Mouse (Mus musculus) C2C12 (cell line): ENCODE measurements around the gene Uvrag. TPM values are rescaled to one million over a fixed set of nuclear protein-coding genes. Genes with fewer than 3 reads are reported as not detected.

Source experiments
- H3K27me3 ChIP-seq: one replicate; pipeline ENCODE4 v1.6.1; 2011; ENCODE audit not compliant: control insufficient read depth, insufficient read depth, insufficient read length
- H3K36me3 ChIP-seq: one replicate; pipeline ENCODE4 v1.6.1; 2011; ENCODE audit not compliant: control insufficient read depth, insufficient read depth
- H3K4me3 ChIP-seq: one replicate; pipeline ENCODE4 v1.5.1; 2011; ENCODE audit warnings: mild to moderate bottlenecking, control low read depth; ENCODE audit not compliant: poor library complexity, insufficient read depth, severe bottlenecking
- H3K79me2 ChIP-seq: one replicate; pipeline ENCODE4 v1.6.1; 2011; ENCODE audit not compliant: control insufficient read depth, insufficient read depth
- H3K79me3 ChIP-seq: one replicate; pipeline ENCODE4 v1.6.1; 2011; ENCODE audit warnings: low read depth, control low read depth
- H3ac ChIP-seq: one replicate; pipeline ENCODE3; 2011; ENCODE audit warnings: low read depth; ENCODE audit not compliant: control insufficient read depth, insufficient read length
- CEBPB ChIP-seq: IDR thresholded peaks from one replicate; pipeline ENCODE4 v1.6.1; 2011; ENCODE audit warnings: low read depth, mild to moderate bottlenecking, control low read depth, moderate library complexity
- CTCF ChIP-seq: IDR thresholded peaks from one replicate; pipeline ENCODE4 v1.5.1; 2011; ENCODE audit not compliant: control insufficient read depth, insufficient read depth, insufficient read length
- FOSL1 ChIP-seq: IDR thresholded peaks from one replicate; pipeline ENCODE4 v1.8.0; 2011; ENCODE audit warnings: mild to moderate bottlenecking, low read length; ENCODE audit not compliant: poor library complexity, insufficient read depth, severe bottlenecking
- MAX ChIP-seq: IDR thresholded peaks from one replicate; pipeline ENCODE4 v1.6.1; 2011; ENCODE audit warnings: mild to moderate bottlenecking, control low read depth
- MYOD1 ChIP-seq: IDR thresholded peaks from one replicate; pipeline ENCODE4 v1.6.1; 2011; ENCODE audit warnings: low read depth; ENCODE audit not compliant: control insufficient read depth, insufficient read length
- MYOG ChIP-seq: IDR thresholded peaks from one replicate; pipeline ENCODE4 v1.6.1; 2011; ENCODE audit not compliant: control insufficient read depth, insufficient read length; ENCODE audit errors: extremely low read depth
- USF1 ChIP-seq: IDR thresholded peaks from one replicate; pipeline ENCODE4 v1.6.1; 2011; ENCODE audit warnings: low read depth, mild to moderate bottlenecking, control low read depth, moderate library complexity
- polyA plus RNA-seq: library from polyadenylated mRNA; unstranded; fragments of >200 nt; fragmentation: generic; extraction: Trizol; gene quantifications from one replicate; pipeline ENCODE4 v1.2.1, GENCODE M21; 2012; ENCODE audit warnings: missing spikeins

Gene Uvrag
- polyA plus RNA-seq, 1 experiment = 9.0 TPM

GRCm38 (mm10) chr7:99126057-99126456, 14.9 kb downstream of the Uvrag start:
- H3K79me3 ChIP-seq = peaks cover 1% of the 10 kb centered on the region
- TF ChIP-seq USF1 (no peak), MAX (no peak), FOSL1 (no peak), CTCF (no peak), MYOD1 (no peak), CEBPB (no peak), MYOG (no peak)
- no peak overlapping the region for H3K4me3 ChIP-seq
- H3ac ChIP-seq = no peak overlapping the region
- H3K27me3 ChIP-seq = no peaks in the 10 kb centered on the region
- no peaks in the 10 kb centered on the region for H3K36me3 ChIP-seq
- peaks cover 6% of the 10 kb centered on the region for H3K79me2 ChIP-seq

DNA sequence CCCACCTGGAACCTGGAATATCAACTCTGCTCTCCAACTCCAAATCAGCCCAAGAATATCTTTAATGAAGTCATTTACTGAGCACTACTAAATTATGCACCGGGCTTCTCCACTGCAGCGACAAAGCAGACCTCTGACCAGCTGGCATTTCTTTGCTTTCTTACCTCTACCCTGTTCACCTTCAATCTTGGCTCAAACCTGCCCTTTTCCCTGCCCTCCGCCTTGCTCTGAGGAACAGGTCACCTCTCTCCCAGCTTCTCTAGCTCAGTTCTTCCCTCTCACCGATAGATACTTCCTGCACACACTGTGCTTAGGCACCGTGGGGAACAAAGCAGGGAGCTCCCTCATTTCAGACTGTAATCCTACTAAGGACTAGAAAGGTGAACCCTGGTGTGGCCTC, 18.3 kb downstream of the Uvrag start:
- TF ChIP-seq MYOG (no peak), USF1 (no peak), CEBPB (no peak), MYOD1 (no peak), MAX (no peak), FOSL1 (no peak), CTCF (no peak)
- H3K4me3 ChIP-seq = no peak overlapping the region
- no peaks in the 10 kb centered on the region for H3K27me3 ChIP-seq
- H3K79me2 ChIP-seq = peaks cover 8% of the 10 kb centered on the region
- no peaks in the 10 kb centered on the region for H3K79me3 ChIP-seq
- H3K36me3 ChIP-seq = no peaks in the 10 kb centered on the region
- no peak overlapping the region for H3ac ChIP-seq

GRCm38 (mm10) chr7:99120865-99121521, 19.9 kb downstream of the Uvrag start:
- peaks cover 8% of the 10 kb centered on the region for H3K79me2 ChIP-seq
- no peak overlapping the region for H3K4me3 ChIP-seq
- peaks cover 6% of the 10 kb centered on the region for H3K36me3 ChIP-seq
- H3K27me3 ChIP-seq = no peaks in the 10 kb centered on the region
- no peak for TF ChIP-seq MYOG
- TF ChIP-seq USF1 = no peak
- TF ChIP-seq FOSL1 = no peak
- no peak for TF ChIP-seq MAX
- no peaks in the 10 kb centered on the region for H3K79me3 ChIP-seq
- H3ac ChIP-seq = no peak overlapping the region

- peaks cover 6% of the 10 kb centered on the region for H3K36me3 ChIP-seq
- H3K79me3 ChIP-seq = no peaks in the 10 kb centered on the region
- H3K79me2 ChIP-seq = peaks cover 8% of the 10 kb centered on the region
- H3ac ChIP-seq = no peak overlapping the region
- no peaks in the 10 kb centered on the region for H3K27me3 ChIP-seq
- TF ChIP-seq MYOG = no peak
- TF ChIP-seq MYOD1 = no peak
- TF ChIP-seq FOSL1 = no peak
- TF ChIP-seq CTCF = no peak
- TF ChIP-seq CEBPB = no peak
- TF ChIP-seq USF1 = no peak
- no peak overlapping the region for H3K4me3 ChIP-seq
These were observed 20.9 kb downstream of the Uvrag start for GRCm38 (mm10) chr7:99120082-99120481.

DNA sequence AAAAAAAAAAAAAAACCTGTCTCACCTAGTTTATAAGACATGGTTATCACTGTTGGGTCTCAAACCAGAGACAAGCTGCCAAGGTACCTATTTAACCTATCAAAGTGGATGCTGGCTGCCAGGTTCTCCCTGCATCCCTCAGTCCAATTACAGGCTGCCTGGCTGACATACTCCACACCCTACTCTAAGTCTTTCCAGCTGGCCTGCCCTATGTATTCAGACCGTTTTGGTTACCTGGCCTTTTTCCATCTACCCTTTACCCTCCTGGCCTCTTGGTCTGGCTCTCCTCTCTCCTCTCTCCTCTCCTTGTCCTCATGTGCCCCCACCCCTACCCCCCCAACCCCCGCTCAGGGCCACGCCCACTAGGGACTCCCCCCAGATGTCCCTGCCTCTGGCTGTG, 24.2 kb downstream of the Uvrag start:
- H3K79me3 ChIP-seq = no peaks in the 10 kb centered on the region
- H3K27me3 ChIP-seq = no peaks in the 10 kb centered on the region
- H3K4me3 ChIP-seq = no peak overlapping the region
- H3K79me2 ChIP-seq = peaks cover 8% of the 10 kb centered on the region
- H3K36me3 ChIP-seq = peaks cover 6% of the 10 kb centered on the region
- no peak overlapping the region for H3ac ChIP-seq
- TF ChIP-seq MYOD1 = no peak
- no peak for TF ChIP-seq CEBPB
- no peak for TF ChIP-seq CTCF
- TF ChIP-seq MAX = no peak
- no peak for TF ChIP-seq USF1
- TF ChIP-seq FOSL1 = no peak
